Mouse (Mus musculus): Measurements from ENCODE around the gene Doc2g.

- TF ChIP-seq POLR2A (IDR thresholded peaks at IDR 0.05; ENCODE audit: borderline replicate concordance, insufficient read depth, low read length) (no peak), CTCF (IDR thresholded peaks at IDR 0.05; ENCODE audit: borderline replicate concordance, insufficient read depth, low read depth, low read length) (no peak)
Measured at GRCm38 (mm10) chr19:3966330-3967075, 36.6 kb upstream of the Doc2g start.
